Mouse (Mus musculus) heart, embryonic 10.5 days (tissue): ENCODE measurements around the gene Yjefn3. TPM values are rescaled to one million over a fixed set of nuclear protein-coding genes. Genes with fewer than 3 reads are reported as not detected.

Experiments
- DNase-seq: peaks from one replicate; pipeline ENCODE4 v3.0.0-alpha.2; 2017; ENCODE audit warnings: low spot score
- H3K27ac ChIP-seq: fragments of 300-500 bp; sonication (generic); 2 replicates; pipeline ENCODE4 v1.5.1; 2016; ENCODE audit warnings: mild to moderate bottlenecking
- H3K27me3 ChIP-seq: fragments of 300-500 bp; sonication (generic); 2 replicates; pipeline ENCODE4 v1.6.1; 2016; ENCODE audit warnings: mild to moderate bottlenecking; ENCODE audit not compliant: poor library complexity, insufficient read depth, severe bottlenecking
- H3K36me3 ChIP-seq: fragments of 300-500 bp; sonication (generic); 2 replicates; pipeline ENCODE4 v1.6.1; 2016; ENCODE audit warnings: mild to moderate bottlenecking, moderate library complexity
- H3K4me1 ChIP-seq: fragments of 300-500 bp; sonication (generic); 2 replicates; pipeline ENCODE4 v1.6.1; 2016; ENCODE audit warnings: mild to moderate bottlenecking
- H3K4me3 ChIP-seq: fragments of 300-500 bp; sonication (generic); 2 replicates; pipeline ENCODE4 v1.5.1; 2016; ENCODE audit warnings: mild to moderate bottlenecking, moderate library complexity
- H3K9me3 ChIP-seq: fragments of 300-500 bp; sonication (generic); 2 replicates; pipeline ENCODE4 v1.6.1; 2016; ENCODE audit warnings: mild to moderate bottlenecking, moderate library complexity
- whole genome bisulfite sequencing: fragments of 180-500 bp; shearing (Covaris S2); methylation state at CpG from one replicate; pipeline ENCODE4 v1.1.7; 2016; 5-methylcytosine and 5-hydroxymethylcytosine counted together
- polyA plus RNA-seq: library from polyadenylated mRNA; unstranded; fragments of >200 nt; fragmentation: Nextera tagmentation; extraction: Ambion mirVana; gene quantifications from 2 replicates; pipeline ENCODE4 v1.2.1, GENCODE M21; 2016

The Yjefn3 gene
- polyA plus RNA-seq, 1 experiment from 2014 or later = 6.7 TPM

DNA sequence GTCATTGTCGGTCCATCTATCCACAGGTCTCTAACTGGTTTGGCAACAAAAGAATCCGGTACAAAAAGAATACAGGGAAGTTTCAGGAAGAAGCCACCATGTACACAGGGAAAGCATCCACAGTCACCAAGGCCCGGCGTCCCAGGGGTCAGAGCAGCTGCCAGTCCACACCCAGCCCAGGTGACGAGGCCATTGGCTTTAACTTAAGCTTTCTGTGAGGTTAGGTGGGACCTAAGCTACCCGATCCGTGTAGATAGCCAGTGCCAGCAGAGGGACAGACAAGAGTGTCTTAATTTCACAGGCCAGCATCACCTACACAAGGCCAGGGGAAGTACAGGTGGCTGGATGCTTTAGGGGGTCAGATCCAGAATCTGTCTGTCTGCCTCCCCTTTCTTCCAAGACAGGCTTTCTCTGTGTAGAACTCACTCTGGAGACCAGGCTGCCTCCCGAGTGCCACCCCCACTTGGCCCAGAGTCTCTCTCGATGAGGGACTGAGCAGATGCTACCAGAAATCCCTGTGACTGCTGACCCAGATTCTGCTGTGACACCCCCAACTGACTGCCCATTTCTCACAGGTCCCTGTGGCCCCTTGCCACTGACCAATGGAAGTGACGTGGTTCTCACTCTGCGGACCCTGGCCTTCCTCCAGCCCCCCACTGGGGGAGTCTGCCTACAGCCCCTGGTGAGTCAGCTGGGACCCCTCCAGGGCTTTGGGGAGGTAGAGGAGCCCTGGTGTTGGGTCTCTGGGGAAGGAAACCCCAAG lies 32.3 kb downstream of the Yjefn3 start:
- H3K4me3 ChIP-seq = no peak overlapping the region
- no peaks in the 10 kb centered on the region for H3K36me3 ChIP-seq
- H3K4me1 ChIP-seq = peaks cover 9% of the 10 kb centered on the region
- H3K9me3 ChIP-seq = no peaks in the 10 kb centered on the region
- DNase-seq = no peak
- no peak overlapping the region for H3K27ac ChIP-seq
- peaks cover 48% of the 10 kb centered on the region for H3K27me3 ChIP-seq
- 73% methylated on average over 11 of the region's 11 CpGs for WGBS

GRCm38 (mm10) chr8:69867696-69868326 lies 34.7 kb downstream of the Yjefn3 start:
- 61% methylated on average over 5 of the region's 5 CpGs for WGBS
- H3K9me3 ChIP-seq = no peaks in the 10 kb centered on the region
- no peak overlapping the region for H3K27ac ChIP-seq
- H3K4me3 ChIP-seq = no peak overlapping the region
- H3K4me1 ChIP-seq = peaks cover 9% of the 10 kb centered on the region
- DNase-seq = no peak
- H3K36me3 ChIP-seq = no peaks in the 10 kb centered on the region
- peaks cover 33% of the 10 kb centered on the region for H3K27me3 ChIP-seq

DNA sequence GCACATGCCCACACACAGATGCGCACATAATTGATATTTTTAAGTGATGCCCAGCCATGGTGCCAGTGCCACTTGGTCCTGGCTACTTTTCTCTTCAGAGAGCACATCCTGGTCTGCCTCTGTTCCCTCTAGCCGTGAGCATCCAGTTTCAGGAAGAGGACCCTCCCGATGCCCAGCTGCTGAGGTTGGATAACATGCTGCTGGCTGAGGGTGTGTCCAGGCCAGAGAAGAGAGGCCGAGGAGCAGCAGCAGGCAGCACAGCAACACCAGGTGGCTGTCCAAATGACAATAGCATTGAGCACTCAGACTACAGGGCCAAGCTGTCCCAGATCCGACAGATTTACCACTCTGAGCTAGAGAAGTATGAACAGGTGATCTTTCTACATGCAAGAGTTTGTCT lies 38.3 kb downstream of the Yjefn3 start:
- Histone ChIP-seq H3K4me3 (no peak overlapping the region), H3K27me3 (peaks cover 6% of the 10 kb centered on the region; the same call in 1 of the 2 replicates), H3K9me3 (no peaks in the 10 kb centered on the region), H3K36me3 (no peaks in the 10 kb centered on the region), H3K27ac (no peak overlapping the region), H3K4me1 (peaks cover 9% of the 10 kb centered on the region)
- WGBS = 67% methylated on average over 5 of the region's 5 CpGs
- peak; percentile 73 for DNase-seq

- H3K9me3 ChIP-seq = no peaks in the 10 kb centered on the region
- H3K27ac ChIP-seq = no peak overlapping the region
- H3K36me3 ChIP-seq = no peaks in the 10 kb centered on the region
- H3K4me1 ChIP-seq = peaks cover 9% of the 10 kb centered on the region
- peaks cover 6% of the 10 kb centered on the region; the same call in 1 of the 2 replicates for H3K27me3 ChIP-seq
- no peak overlapping the region for H3K4me3 ChIP-seq
- DNase-seq = no peak
- 71% methylated on average over 5 of the region's 5 CpGs for WGBS
Measured at GRCm38 (mm10) chr8:69863387-69864020, 39.0 kb downstream of the Yjefn3 start.

GRCm38 (mm10) chr8:69861251-69861650 lies 41.3 kb downstream of the Yjefn3 start:
- Histone ChIP-seq H3K27ac (no peak overlapping the region), H3K36me3 (no peaks in the 10 kb centered on the region), H3K4me3 (no peak overlapping the region), H3K27me3 (no peaks in the 10 kb centered on the region), H3K9me3 (no peaks in the 10 kb centered on the region), H3K4me1 (no peaks in the 10 kb centered on the region)
- 55% methylated on average over 2 of the region's 2 CpGs for WGBS
- no peak for DNase-seq

- DNase-seq = no peak
- Histone ChIP-seq H3K27ac (no peak overlapping the region), H3K9me3 (no peaks in the 10 kb centered on the region), H3K4me1 (no peaks in the 10 kb centered on the region), H3K36me3 (no peaks in the 10 kb centered on the region), H3K27me3 (no peaks in the 10 kb centered on the region), H3K4me3 (no peak overlapping the region)
- WGBS = 46% methylated on average over 4 of the region's 4 CpGs
Measured at GRCm38 (mm10) chr8:69860807-69861206, 41.7 kb downstream of the Yjefn3 start.

GRCm38 (mm10) chr8:69853869-69854268 lies 48.6 kb downstream of the Yjefn3 start:
- Histone ChIP-seq H3K4me1 (peaks cover 5% of the 10 kb centered on the region), H3K27me3 (no peaks in the 10 kb centered on the region), H3K4me3 (no peak overlapping the region), H3K36me3 (no peaks in the 10 kb centered on the region), H3K27ac (no peak overlapping the region), H3K9me3 (no peaks in the 10 kb centered on the region)
- no peak for DNase-seq
- WGBS = 92% methylated on average over 10 of the region's 10 CpGs

- Histone ChIP-seq H3K4me1 (peaks cover 7% of the 10 kb centered on the region), H3K4me3 (no peak overlapping the region), H3K9me3 (no peaks in the 10 kb centered on the region), H3K27ac (peak overlapping the region; percentile 25; the same call in 1 of the 2 replicates), H3K36me3 (no peaks in the 10 kb centered on the region), H3K27me3 (no peaks in the 10 kb centered on the region)
- WGBS = 72% methylated on average over 7 of the region's 7 CpGs
- DNase-seq = no peak
Measured at GRCm38 (mm10) chr8:69850926-69851506, 51.5 kb downstream of the Yjefn3 start.

DNA sequence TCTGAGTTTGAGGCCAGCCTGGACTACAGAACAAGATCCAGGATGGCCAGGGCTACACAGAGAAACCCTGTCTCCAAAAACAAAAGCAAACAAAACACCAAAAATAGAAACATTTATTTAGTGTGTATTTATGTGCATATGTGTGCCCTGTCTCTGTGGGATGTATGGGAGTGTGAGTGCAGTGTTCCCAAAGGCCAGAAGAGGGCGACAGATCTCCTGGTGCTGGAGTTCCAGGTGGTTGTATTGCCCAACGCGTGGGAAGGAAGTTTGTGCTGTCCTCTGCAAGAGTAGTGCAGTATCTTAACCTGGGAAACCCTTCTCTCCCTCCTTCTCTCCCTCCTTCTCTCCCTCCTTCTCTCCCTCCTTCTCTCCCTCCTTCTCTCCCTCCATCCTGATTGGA lies 52.6 kb downstream of the Yjefn3 start:
- H3K9me3 ChIP-seq = no peaks in the 10 kb centered on the region
- H3K36me3 ChIP-seq = no peaks in the 10 kb centered on the region
- no peak overlapping the region for H3K4me3 ChIP-seq
- H3K27me3 ChIP-seq = no peaks in the 10 kb centered on the region
- no peak for DNase-seq
- peaks cover 7% of the 10 kb centered on the region for H3K4me1 ChIP-seq
- 44% methylated on average over 3 of the region's 3 CpGs for WGBS
- no peak overlapping the region for H3K27ac ChIP-seq

DNA sequence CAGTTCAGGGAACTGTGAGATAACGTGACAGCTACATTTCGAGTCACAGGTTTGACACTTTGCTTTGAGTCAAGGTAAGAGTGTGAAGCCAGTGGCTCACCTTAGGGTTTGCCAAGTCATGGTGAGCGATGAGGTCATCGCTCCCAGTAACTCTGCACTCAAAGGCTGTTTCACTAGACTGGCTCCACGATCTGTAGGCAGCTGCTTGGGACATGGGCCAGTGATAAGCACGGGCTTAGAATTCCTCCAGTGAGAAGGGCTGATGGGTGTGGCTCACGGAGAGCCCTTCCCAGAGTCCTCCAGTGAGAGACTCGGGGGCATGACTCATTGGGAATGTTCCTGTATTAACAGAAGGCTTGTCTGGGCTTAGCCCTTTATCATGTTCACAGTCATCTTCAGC lies 53.6 kb downstream of the Yjefn3 start:
- H3K27me3 ChIP-seq = no peaks in the 10 kb centered on the region
- WGBS = 56% methylated on average over 8 of the region's 8 CpGs
- no peak overlapping the region for H3K27ac ChIP-seq
- peaks cover 7% of the 10 kb centered on the region for H3K4me1 ChIP-seq
- H3K9me3 ChIP-seq = no peaks in the 10 kb centered on the region
- no peaks in the 10 kb centered on the region for H3K36me3 ChIP-seq
- peak; percentile 81 for DNase-seq
- 0 out of 2 replicates have a peak overlapping the region, but pooled peaks have one; percentile 5 for H3K4me3 ChIP-seq

DNA sequence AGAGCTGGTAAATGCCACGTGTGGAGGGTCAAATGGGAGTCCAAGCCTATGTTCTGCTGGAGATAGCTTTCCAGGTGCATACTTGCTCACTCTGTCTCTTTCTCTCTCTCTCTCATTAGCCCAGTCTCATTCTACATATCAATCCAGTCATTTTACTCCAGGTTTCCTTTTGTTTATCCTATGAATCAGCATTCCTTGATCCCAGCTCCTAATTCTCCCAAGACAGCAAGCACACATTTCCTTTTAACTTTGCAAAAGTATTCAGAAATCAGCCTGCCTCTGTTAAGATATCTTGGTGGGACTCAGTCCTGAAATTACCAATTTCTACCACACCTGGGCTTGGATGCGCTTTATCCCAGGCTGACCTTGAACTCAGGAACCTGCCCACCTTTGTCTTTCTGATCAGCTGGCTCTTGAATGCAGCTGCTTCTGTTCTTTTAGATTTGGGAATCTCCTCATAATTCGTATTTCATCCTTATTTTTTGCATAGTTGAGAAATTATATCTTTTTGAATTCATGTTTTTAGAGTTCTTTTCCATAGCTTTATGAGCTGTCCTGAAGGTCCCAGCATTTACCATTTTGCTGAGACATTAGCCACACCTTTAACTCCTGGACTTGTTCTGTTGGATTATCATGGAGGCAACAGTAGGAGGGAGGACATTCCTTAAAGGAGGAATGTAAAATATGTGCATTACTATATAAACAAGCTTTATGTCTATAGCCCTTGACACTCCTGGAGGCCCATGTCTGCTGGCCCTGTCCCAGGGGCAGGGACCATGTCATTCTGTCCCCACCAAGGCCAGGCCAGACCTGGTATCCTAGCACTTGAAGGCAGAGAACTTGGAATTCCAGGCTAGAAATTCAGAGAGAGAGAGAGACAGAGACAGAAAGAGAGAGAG lies 55.1 kb downstream of the Yjefn3 start:
- H3K27me3 ChIP-seq = no peaks in the 10 kb centered on the region
- peaks cover 7% of the 10 kb centered on the region for H3K4me1 ChIP-seq
- no peak overlapping the region for H3K27ac ChIP-seq
- no peaks in the 10 kb centered on the region for H3K36me3 ChIP-seq
- no peak overlapping the region for H3K4me3 ChIP-seq
- 69% methylated on average over 3 of the region's 3 CpGs for WGBS
- DNase-seq = no peak
- no peaks in the 10 kb centered on the region for H3K9me3 ChIP-seq
